ENCODE assay signal across 17 mouse cellular contexts in genomic region chr12:39840615-39841014, GRCm38 (mm10).
"Had no signal": no experiment of that assay in that cellular context is flagged by ENCODE, and none has a peak within 500 bp of the region (broad histone marks: within the 10 kb centered on the region; RNA-seq: fewer than 3 reads in every experiment).

No protein-coding gene starts in this region.

- H3K27me3 ChIP-seq: midbrain, embryonic 12.5 days; neural tube, embryonic 12.5 days; stomach, embryonic 15.5 days had no signal

- H3K4me3 ChIP-seq: midbrain, embryonic 10.5 days; midbrain, embryonic 12.5 days; neural tube, embryonic 12.5 days; stomach, embryonic 15.5 days had no signal

- H3K4me2 ChIP-seq: lung, embryonic 14.5 days; midbrain, embryonic 12.5 days; neural tube, embryonic 12.5 days; stomach, embryonic 15.5 days had no signal

- H3K9ac ChIP-seq: lung, embryonic 14.5 days; midbrain, embryonic 12.5 days; neural tube, embryonic 12.5 days; stomach, embryonic 15.5 days had no signal

- H3K27ac ChIP-seq: midbrain, embryonic 10.5 days; midbrain, embryonic 12.5 days; neural tube, embryonic 12.5 days; stomach, embryonic 15.5 days had no signal

- H3K9me3 ChIP-seq: midbrain, embryonic 10.5 days; midbrain, embryonic 12.5 days; neural tube, embryonic 12.5 days; stomach, embryonic 15.5 days had no signal

- H3K36me3 ChIP-seq: midbrain, embryonic 10.5 days; midbrain, embryonic 12.5 days; neural tube, embryonic 12.5 days; stomach, embryonic 15.5 days had no signal

- H3K4me1 ChIP-seq: midbrain, embryonic 10.5 days; midbrain, embryonic 12.5 days; neural tube, embryonic 12.5 days; stomach, embryonic 15.5 days had no signal

- ATAC-seq: midbrain, embryonic 16.5 days had no signal

- DNase-seq: lung, adult 18-20 months; lung, embryonic 14.5 days; lung, postnatal 10 days; lung, postnatal 4 days; midbrain, embryonic 14.5 days; retina, postnatal 1 day; right cerebral cortex, adult 18-20 months; right cerebral cortex, postnatal 25 days; right cerebral cortex, postnatal 4 days; thymus, adult 18-20 months; thymus, postnatal 14 days; thymus, postnatal 36 days had no signal
